Mouse (Mus musculus) limb, embryonic 15.5 days (tissue): Measurements from ENCODE around the gene Zfp523. TPM values are rescaled to one million over a fixed set of nuclear protein-coding genes. Genes with fewer than 3 reads are reported as not detected.

ENCODE experiments used
- ATAC-seq: fragments of 200-750 bp; cut with Nextera tagmentation; 2 replicates; pipeline ENCODE4 v1.8.0; 2017; ENCODE audit warnings: low read depth, moderate TSS enrichment; ENCODE audit not compliant: insufficient number of reproducible peaks, low FRiP score, low TSS enrichment
- H3K27ac ChIP-seq: fragments of 300-500 bp; sonication (generic); 2 replicates; pipeline ENCODE4 v1.5.1; 2015; ENCODE audit warnings: moderate library complexity, mild to moderate bottlenecking, inconsistent platforms
- H3K27me3 ChIP-seq: fragments of 300-500 bp; sonication (generic); 2 replicates; pipeline ENCODE4 v1.6.1; 2015; ENCODE audit warnings: inconsistent platforms
- H3K36me3 ChIP-seq: fragments of 300-500 bp; sonication (generic); 2 replicates; pipeline ENCODE4 v1.6.1; 2015; ENCODE audit warnings: inconsistent platforms
- H3K4me1 ChIP-seq: fragments of 300-500 bp; sonication (generic); 2 replicates; pipeline ENCODE4 v1.6.1; 2015; ENCODE audit warnings: inconsistent platforms
- H3K4me2 ChIP-seq: fragments of 300-500 bp; sonication (generic); 2 replicates; pipeline ENCODE4 v1.6.1; 2015; ENCODE audit warnings: mild to moderate bottlenecking, inconsistent platforms
- H3K4me3 ChIP-seq: fragments of 300-500 bp; sonication (generic); 2 replicates; pipeline ENCODE4 v1.5.1; 2015; ENCODE audit warnings: mild to moderate bottlenecking, inconsistent platforms
- H3K9ac ChIP-seq: fragments of 300-500 bp; sonication (generic); 2 replicates; pipeline ENCODE4 v1.6.1; 2015; ENCODE audit warnings: inconsistent platforms
- H3K9me3 ChIP-seq: fragments of 300-500 bp; sonication (generic); 2 replicates; pipeline ENCODE4 v1.6.1; 2016; ENCODE audit warnings: inconsistent platforms
- WGBS: fragments of 180-500 bp; shearing (Covaris S2); methylation state at CpG from one replicate; pipeline ENCODE4 v1.1.7; 2015; 5-methylcytosine and 5-hydroxymethylcytosine counted together
- polyA plus RNA-seq: library from polyadenylated mRNA; unstranded; fragments of >200 nt; fragmentation: Nextera tagmentation; extraction: Ambion mirVana; gene quantifications from 2 replicates; pipeline ENCODE4 v1.2.1, GENCODE M21; 2015

Zfp523 gene
- polyA plus RNA-seq, 1 experiment from 2014 or later, result 33.6 TPM

DNA sequence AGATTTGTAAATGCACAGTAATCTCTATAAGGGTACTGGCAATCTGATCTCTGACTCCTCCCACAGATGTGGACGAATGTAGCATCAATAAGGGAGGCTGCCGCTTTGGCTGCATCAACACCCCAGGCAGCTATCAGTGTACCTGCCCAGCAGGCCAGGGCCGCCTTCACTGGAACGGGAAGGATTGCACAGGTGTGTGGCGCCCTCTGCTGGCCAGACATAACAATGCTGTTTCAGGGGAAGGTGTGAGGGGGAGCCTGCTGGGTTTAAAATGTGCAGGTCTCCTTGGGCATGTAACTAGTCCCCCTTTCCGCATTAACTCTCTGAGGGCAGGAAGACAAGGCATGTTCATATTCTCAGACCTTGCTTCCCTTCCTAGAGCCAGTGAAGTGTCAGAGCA is 13.3 kb upstream of the Zfp523 start:
- Histone ChIP-seq H3K9me3 (no peaks in the 10 kb centered on the region), H3K36me3 (peaks cover 58% of the 10 kb centered on the region), H3K4me2 (no peak overlapping the region), H3K27ac (no peak overlapping the region), H3K4me1 (peaks cover 31% of the 10 kb centered on the region), H3K9ac (no peak overlapping the region), H3K4me3 (no peak overlapping the region), H3K27me3 (no peaks in the 10 kb centered on the region)
- ATAC-seq, result no peak
- 15% methylated on average over 6 of the region's 6 CpGs for WGBS

DNA sequence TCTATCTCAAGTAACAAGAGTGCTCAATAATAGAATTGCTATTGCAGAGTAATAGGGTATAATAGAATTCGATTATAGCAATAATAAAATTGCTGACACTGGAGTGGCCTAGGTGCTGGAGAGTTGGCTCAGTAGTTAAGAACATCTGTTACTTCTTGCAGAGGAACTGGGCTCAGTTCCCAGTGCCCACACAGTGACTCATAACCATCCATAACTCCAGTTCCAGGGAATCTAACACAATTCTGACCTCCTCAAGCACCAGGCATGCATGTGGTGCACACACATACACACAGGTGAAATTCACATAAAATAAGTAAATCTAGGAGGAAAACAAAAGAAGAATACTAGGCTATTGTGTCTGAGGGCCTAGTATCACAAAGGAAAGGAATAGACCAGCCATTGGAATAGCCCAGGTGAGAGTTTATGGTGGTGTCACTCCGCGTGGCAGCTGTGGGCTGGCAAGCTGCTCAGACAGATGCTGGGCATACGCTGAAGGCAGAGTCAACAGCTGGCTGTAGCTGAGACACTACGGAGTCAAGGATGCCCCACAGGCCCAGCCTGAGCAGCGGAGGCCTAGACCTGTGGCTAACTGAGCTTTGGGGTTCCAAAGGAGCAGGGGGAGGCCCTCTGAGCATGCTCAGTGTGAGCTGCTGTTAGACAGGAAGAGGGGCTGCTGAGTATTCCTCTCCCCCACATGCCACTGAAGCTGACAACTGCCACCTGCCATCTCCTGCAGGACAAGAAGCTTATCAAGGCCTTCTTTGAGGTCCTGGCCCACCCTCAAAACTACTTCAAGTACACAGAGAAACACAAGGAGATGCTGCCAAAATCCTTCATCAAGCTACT is 6.2 kb upstream of the Zfp523 start:
- WGBS, result 69% methylated on average over 6 of the region's 6 CpGs
- H3K27ac ChIP-seq, result peak overlapping the region; percentile 47; the same call in 1 of the 2 replicates
- H3K36me3 ChIP-seq, result peaks cover 41% of the 10 kb centered on the region

DNA sequence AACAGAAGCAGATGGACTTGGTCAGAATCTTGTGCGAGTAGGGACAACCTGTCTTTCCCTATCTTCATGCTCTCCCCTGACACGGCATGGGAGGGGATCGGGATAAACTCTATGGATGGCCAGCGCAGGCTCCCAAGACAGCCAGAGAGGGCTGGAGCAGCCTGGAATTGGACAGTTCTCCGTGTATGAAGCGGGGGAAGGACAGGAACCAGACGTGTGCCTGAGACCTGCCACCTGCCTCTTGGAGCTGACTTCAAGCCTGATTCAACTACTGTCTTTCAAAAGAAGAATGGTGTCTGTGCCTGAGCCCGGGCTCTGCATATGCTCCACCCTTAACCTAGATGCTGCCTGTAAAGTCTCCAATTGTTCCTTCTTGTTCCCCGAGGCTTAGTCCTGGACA is 4.2 kb upstream of the Zfp523 start:
- Histone ChIP-seq H3K9me3 (no peaks in the 10 kb centered on the region), H3K4me1 (peaks cover 49% of the 10 kb centered on the region), H3K36me3 (peaks cover 24% of the 10 kb centered on the region), H3K4me3 (no peak overlapping the region), H3K9ac (no peak overlapping the region), H3K27me3 (no peaks in the 10 kb centered on the region), H3K27ac (peak overlapping the region; percentile 61), H3K4me2 (no peak overlapping the region)
- ATAC-seq, result no peak
- WGBS, result 66% methylated on average over 9 of the region's 9 CpGs

More for the DNA sequence above, 6.2 kb upstream of the Zfp523 start:
- Histone ChIP-seq H3K4me1 (peaks cover 39% of the 10 kb centered on the region), H3K9me3 (no peaks in the 10 kb centered on the region), H3K4me3 (no peak overlapping the region), H3K27me3 (no peaks in the 10 kb centered on the region), H3K4me2 (no peak overlapping the region), H3K9ac (no peak overlapping the region)
- no peak for ATAC-seq

DNA sequence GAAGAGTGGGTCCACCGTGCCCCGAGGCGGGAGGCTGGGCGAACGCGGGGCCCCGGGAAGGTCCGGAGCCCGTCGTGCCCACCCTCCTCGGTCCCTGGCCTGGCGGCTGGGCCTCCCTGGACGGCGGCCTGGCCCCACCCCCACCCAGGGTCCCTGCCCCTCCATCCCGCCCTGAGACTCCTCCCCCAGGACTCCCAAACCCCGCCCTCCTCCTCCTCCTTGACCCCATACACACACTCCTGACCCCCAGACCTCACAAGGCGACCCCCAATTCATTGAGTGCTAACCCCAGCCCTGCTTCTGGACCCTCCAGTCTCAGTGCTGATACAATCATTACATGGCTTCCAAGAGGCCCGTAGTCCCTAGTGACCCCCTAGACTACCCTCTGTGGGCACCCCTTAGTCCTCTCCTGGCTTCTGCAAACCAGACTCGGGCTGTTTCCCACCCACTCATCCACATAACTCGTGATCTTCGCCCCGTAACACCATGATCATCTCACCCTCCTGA is 664 bp downstream of the Zfp523 start:
- peak; percentile 69 for ATAC-seq
- Histone ChIP-seq H3K27ac (peak overlapping the region; percentile 94), H3K36me3 (no peaks in the 10 kb centered on the region), H3K27me3 (no peaks in the 10 kb centered on the region), H3K9me3 (no peaks in the 10 kb centered on the region), H3K4me1 (peaks cover 51% of the 10 kb centered on the region), H3K4me2 (peak overlapping the region; percentile 93), H3K9ac (peak overlapping the region; percentile 88), H3K4me3 (peak overlapping the region; percentile 83)
- WGBS, result 6% methylated on average over 22 of the region's 22 CpGs

DNA sequence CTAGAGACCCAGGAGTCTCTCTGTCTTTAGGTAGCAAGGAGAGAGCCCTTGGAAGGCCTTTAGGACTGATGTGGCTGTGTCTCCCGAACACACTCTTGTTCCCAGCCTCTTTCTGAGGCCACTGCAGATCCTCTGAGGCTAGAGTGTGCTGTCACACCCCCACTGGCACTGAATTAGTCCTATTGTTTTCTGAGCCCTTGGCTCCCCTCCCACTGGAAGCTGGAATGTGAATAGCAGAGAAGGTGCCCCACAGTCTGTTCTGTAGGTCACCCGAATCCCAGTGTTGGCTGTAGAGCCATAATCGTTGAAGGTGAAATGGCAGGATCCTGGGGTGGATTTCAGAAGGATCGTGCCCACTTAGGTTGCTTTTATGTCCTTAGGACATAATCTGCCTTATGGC is 3.4 kb downstream of the Zfp523 start:
- Histone ChIP-seq H3K27me3 (no peaks in the 10 kb centered on the region), H3K4me2 (no peak overlapping the region), H3K4me3 (no peak overlapping the region), H3K27ac (no peak overlapping the region), H3K9ac (no peak overlapping the region), H3K4me1 (peaks cover 49% of the 10 kb centered on the region), H3K9me3 (no peaks in the 10 kb centered on the region), H3K36me3 (peaks cover 6% of the 10 kb centered on the region)
- ATAC-seq, result no peak
- 63% methylated on average over 4 of the region's 4 CpGs for WGBS

DNA sequence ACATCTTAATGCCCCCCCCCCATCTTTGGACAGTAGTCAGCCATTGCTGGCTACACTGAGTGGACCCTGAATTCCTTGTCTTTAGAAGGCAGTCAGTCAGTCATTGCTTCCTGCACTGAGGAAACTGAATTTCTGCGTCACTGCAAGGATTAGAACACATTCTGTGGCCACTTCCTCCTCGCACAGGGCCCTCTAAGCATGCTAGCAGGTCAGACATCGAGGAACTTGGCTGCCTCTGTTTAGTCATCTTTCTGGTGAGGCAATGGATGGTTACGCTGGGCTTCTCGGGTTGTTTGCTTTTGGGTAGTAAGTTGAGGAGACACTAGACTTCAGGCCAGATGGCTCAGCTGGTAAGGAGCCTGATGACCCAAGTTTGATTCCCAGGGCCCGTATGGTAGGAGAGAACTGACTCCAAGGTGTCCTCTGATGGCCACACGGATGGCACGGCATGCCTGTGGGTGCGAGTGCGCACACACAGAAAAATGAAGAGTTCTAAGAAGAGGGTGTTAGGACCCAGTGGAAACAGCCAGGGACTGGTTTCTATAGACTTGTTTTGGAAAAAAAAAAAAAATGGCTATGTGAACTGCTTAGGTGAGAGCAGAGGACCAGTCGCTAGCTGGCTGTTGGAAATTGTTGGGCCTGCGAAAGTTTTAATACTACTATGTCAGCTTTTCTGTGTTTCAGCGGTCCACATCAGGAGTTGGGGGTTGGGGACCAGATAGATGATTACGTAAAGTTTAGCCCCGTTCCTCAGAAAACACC is 4.0 kb downstream of the Zfp523 start:
- no peak overlapping the region for H3K4me3 ChIP-seq
- WGBS, result 79% methylated on average over 15 of the region's 15 CpGs
- H3K4me1 ChIP-seq, result peaks cover 54% of the 10 kb centered on the region

DNA sequence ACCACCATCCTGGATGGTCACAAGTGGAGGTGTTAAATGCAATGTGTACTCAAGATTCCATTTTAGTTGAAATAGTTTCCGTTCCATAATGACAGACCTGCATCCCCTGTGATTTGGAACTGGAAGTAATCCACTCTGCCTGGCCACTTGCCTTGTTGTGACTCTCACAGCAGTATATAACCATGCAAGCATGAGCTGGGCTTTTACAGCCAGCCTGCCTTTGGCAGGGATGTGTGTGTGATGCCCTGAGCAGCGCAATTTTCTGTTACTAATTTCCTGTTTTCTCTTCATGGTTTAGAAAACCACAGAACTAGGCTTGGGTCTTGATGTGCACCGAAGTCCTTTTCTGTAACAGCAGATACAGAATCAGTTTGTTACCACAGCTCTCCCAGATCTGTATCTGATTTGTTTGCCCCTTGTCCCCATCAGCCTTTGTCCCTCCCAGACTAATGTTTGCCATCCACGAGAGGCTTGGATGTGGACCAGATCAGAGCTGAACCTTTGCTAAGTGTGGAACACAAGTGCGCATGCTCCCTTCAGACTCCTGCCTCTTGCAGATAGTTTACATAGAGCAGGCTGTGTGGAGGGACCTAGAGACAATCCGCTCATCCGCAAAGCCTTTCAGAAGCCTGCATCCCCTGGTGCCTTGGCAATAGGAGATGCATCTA is 8.2 kb downstream of the Zfp523 start:
- no peak overlapping the region for H3K4me2 ChIP-seq
- WGBS, result 62% methylated on average over 7 of the region's 7 CpGs
- peaks cover 33% of the 10 kb centered on the region for H3K4me1 ChIP-seq
- no peak overlapping the region for H3K4me3 ChIP-seq
- no peaks in the 10 kb centered on the region for H3K27me3 ChIP-seq
- peaks cover 11% of the 10 kb centered on the region for H3K36me3 ChIP-seq
- no peaks in the 10 kb centered on the region for H3K9me3 ChIP-seq
- peak overlapping the region; percentile 55 for H3K27ac ChIP-seq
- no peak for ATAC-seq
- no peak overlapping the region for H3K9ac ChIP-seq

More for the DNA sequence above, 4.0 kb downstream of the Zfp523 start:
- no peaks in the 10 kb centered on the region for H3K27me3 ChIP-seq
- ATAC-seq, result no peak
- H3K27ac ChIP-seq, result no peak overlapping the region
- H3K4me2 ChIP-seq, result no peak overlapping the region
- H3K9ac ChIP-seq, result no peak overlapping the region
- H3K36me3 ChIP-seq, result peaks cover 6% of the 10 kb centered on the region
- H3K9me3 ChIP-seq, result no peaks in the 10 kb centered on the region

DNA sequence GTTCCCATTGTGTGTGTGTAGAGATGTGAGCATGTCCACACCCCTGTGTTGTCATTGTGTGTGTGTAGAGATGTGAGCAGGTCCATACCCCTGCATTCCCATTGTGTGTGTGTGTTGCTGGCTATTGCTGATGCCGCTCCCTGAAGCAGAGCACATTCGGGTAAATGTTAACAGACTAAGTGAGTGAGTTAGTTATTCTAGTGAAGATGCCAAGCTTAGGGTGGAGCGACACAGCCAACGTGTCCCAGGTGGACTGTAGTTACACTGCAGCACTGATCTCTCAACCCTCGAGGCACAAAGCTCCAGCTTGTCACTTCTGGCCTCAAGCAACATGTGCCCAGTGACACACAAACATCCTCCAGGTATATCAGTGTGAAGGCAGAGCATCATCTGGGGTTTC is 11.4 kb downstream of the Zfp523 start:
- 86% methylated on average over 5 of the region's 5 CpGs for WGBS
- H3K36me3 ChIP-seq, result peaks cover 37% of the 10 kb centered on the region
- no peaks in the 10 kb centered on the region for H3K27me3 ChIP-seq

DNA sequence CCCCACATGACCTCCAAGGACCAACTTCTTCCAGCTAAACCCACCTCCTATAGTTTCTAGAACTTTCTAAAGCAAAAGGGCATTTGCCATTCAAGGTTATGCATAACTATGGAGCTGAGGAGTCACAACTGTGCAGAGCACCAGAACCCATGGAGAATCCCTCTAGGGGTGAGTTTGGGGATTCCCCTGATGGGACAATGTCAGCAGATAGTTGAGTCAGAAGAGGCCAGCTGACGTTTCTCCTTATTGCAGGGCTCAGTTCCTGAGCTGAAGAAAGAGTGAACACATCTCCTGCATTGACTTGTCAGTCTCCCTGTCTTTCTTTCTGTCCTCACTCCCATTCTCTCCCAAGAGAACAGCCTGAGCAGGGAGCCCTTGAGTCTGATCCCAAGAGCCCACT is 15.8 kb downstream of the Zfp523 start:
- H3K4me3 ChIP-seq, result no peak overlapping the region
- peaks cover 70% of the 10 kb centered on the region for H3K36me3 ChIP-seq
- H3K4me1 ChIP-seq, result no peaks in the 10 kb centered on the region
- no peak overlapping the region for H3K9ac ChIP-seq
- H3K27ac ChIP-seq, result no peak overlapping the region
- 79% methylated on average over 1 of the region's 1 CpGs for WGBS
- no peaks in the 10 kb centered on the region for H3K27me3 ChIP-seq
- no peaks in the 10 kb centered on the region for H3K9me3 ChIP-seq
- no peak for ATAC-seq
- H3K4me2 ChIP-seq, result no peak overlapping the region

More for the DNA sequence above, 11.4 kb downstream of the Zfp523 start:
- Histone ChIP-seq H3K9me3 (no peaks in the 10 kb centered on the region), H3K27ac (no peak overlapping the region), H3K4me1 (peaks cover 13% of the 10 kb centered on the region; the same call in 1 of the 2 replicates), H3K4me2 (no peak overlapping the region), H3K4me3 (no peak overlapping the region), H3K9ac (no peak overlapping the region)
- no peak for ATAC-seq

DNA sequence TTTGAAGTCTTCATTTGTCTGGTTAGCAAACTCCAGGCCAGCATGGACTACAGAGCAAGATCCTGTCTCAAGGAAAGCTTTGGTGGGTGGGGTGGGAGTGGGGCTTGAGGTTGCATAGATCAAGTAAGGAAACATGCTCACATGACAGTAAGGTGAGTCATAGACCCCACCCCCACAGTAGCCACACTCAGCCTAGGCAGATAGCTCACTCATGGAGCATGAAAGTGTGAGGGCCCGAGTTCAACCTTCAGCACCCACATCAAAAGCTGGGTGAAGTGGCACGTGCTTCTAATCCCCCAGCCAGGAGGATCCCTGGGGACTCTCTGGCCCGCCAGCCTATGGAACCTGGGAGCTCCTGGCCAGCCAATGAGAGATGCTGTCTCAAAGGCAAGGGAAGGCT is 16.6 kb downstream of the Zfp523 start:
- Histone ChIP-seq H3K27me3 (no peaks in the 10 kb centered on the region), H3K4me1 (no peaks in the 10 kb centered on the region), H3K36me3 (peaks cover 78% of the 10 kb centered on the region), H3K9ac (no peak overlapping the region), H3K4me2 (no peak overlapping the region), H3K27ac (no peak overlapping the region), H3K9me3 (no peaks in the 10 kb centered on the region), H3K4me3 (no peak overlapping the region)
- WGBS, result 83% methylated on average over 3 of the region's 3 CpGs
- ATAC-seq, result no peak

DNA sequence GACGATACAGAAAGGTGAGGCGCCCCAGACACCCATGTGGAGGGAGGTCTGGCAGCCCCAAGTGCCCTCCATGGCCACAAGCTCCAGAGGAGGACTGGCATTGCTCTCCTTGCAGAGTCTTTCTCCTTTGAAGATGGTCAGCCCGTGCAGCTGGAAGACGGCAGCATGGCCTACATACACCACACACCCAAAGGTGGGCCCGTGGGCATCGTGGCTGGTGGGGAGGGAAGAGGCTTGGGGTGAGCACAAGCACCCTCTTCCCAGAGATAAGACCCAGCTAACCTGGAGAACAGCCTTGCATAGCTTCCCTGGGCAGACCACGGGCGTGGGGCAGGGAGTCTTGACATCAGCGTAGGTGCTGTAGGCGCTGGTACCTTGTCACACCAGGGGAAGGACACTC is 18.1 kb downstream of the Zfp523 start:
- WGBS, result 96% methylated on average over 10 of the region's 10 CpGs
- no peaks in the 10 kb centered on the region for H3K4me1 ChIP-seq
- no peak overlapping the region for H3K4me3 ChIP-seq
- H3K9me3 ChIP-seq, result no peaks in the 10 kb centered on the region
- peaks cover 86% of the 10 kb centered on the region for H3K36me3 ChIP-seq
- no peaks in the 10 kb centered on the region for H3K27me3 ChIP-seq
- H3K27ac ChIP-seq, result no peak overlapping the region
- ATAC-seq, result no peak
- H3K4me2 ChIP-seq, result no peak overlapping the region
- H3K9ac ChIP-seq, result no peak overlapping the region
